Mouse (Mus musculus) adrenal gland, postnatal 36 days (tissue): ENCODE measurements around the gene Csrnp3. TPM values are rescaled to one million over a fixed set of nuclear protein-coding genes. Genes with fewer than 3 reads are reported as not detected.

ENCODE experiments used
- DNase-seq, 2 experiments: peaks; one replicate each; pipeline ENCODE4 v3.0.0; 2021; ENCODE audit warnings: mixed read lengths in 1 of 2
- total RNA-seq, 2 experiments: library from RNA; stranded (reverse); gene quantifications; 2 replicates each; pipeline ENCODE4 v1.2.3; 2021

The Csrnp3 gene
- total RNA-seq, 2 experiments from 2014 or later: 0.33 to 0.69 TPM

DNA sequence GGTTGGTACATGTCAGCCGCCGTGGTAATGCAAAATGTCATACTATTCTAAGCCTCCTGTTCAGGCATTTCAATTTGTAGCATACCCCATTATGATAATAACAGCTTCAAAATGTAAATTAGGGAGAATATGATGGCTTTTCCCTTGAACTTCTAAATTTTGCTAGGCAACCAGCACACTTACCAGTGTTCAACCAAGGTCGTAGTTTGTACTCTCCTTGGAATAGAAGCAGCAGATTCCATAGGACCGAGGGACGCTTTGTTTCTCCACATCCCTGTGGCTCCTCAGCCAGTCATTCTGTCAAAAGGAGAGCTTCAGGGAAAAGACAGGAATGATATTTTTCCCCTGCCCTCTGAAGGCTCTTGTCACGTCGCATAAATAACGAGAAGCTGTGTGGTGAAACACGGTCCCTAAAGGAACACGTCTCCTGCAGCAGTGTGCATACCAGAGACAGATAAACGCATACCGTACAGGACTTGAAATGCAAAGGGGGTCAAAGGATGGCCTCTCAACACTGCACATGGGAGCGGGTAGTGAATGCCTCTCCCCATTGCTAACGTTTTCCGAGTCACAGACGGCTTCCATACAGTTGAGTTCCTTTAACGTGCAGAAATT lies 108.3 kb downstream of the Csrnp3 start:
- no peak for DNase-seq

DNA sequence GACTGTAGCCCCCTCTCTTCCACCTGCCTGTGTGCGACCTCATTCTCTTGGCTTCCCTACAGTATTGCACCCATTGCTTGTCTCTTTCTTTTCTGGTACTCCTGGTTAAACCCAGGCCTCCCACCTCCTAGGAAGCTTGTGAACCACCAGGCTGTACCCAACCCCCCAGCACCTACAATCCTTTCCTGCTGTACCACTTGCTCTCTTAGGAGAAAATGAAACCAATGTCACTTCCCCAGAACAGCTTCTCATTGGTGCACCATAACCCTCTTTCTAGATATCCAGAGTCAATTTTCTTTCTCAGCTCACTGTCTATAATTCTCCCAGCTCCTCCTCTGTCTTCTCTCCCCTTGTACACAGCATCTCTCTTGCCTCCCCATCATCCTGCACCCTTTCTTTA lies 110.2 kb downstream of the Csrnp3 start:
- no peak for DNase-seq

DNA sequence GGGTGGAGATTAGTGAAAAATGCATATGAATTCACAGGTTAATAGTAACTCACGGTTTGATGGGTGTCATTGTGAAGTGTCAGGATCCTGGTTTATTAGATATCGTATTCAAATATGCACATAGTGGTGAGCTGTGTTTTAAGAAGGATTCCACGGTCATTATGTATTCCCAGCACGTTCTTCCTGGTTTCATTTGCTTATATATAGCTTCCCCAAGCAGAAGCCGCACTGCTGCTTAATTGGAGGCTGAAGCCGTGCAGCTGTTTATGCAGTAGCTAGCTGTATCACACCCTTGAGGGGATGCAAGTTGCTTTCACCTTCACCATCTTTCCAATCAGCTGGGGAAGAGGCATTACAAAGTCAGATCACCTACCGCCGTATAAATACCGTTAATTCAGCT lies 111.2 kb downstream of the Csrnp3 start:
- DNase-seq: no peak

DNA sequence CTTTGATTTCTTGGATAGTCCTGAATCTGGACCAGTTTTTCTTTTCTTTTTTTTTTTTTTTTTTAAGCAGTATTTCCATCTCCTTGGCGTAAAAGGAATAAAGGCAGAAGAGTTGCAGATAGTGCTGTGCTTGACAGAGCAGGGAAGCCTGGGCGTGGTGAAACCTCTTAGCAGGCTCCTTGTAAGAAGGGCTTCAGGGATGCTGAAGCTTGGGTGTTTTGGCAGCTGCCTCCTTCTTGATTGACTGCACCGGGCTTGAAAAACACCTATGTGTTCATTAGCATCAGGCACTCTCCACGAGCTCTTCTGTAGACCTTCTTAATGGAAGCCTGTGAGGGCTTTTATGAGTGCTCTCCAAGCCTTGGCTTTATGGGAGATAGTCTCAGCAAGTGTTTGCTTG lies 117.9 kb downstream of the Csrnp3 start:
- DNase-seq: no peak

DNA sequence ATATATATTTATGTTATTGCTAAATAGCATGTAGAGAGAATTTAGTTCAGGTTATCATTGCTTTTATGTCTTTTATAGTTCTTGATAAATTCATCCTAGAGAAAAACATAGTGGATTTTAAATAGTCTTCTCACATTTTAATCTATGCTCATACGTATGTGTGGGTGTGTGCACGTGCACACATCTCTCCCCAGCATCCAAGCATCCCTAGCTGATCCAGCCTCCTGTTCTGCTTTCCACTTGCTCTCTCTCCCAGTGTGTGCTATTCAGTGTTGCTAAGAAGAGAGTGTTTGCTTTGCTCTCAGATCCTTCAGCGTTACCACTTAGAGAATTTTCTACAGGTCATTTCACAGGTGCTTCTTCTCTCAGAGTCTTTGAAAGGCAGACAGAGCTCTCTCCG lies 123.2 kb downstream of the Csrnp3 start:
- DNase-seq: no peak

DNA sequence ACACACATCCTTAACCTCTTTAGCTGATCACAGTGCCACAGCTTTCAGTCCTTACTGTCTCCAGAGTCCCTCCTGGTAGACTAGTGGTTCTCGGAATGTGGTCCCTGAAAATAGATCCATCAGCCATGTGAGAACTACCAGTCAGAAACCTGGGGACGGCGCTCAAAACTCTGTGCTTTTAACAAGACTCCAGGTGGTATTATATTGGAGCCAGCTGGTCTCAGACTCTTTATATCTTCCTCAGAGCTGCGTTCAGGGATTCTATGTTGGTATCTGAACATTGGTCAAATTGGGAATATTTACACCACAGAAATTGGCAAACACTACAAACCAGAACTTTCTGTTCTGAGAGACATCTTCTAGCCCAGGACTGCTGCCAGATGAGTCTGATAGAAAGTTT lies 128.3 kb downstream of the Csrnp3 start:
- no peak for DNase-seq

DNA sequence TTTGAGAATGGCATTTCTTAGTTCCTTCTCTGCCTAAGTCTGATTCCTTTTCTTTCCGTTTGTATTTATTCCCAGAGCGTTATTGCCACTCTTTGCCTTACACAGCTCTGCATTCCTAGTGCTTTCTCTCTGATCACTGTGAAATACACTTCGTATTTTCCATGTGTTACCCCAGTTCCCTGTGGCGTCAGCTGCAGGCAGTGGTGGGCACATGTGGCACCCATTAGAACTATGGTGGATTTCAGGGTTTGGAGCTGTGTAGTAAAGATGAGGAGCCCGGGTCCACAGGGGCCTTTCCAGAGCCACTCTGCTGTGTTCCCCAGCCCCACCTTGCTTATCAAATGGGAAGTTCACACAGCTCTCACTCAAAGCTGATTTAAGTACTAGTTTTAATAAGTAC lies 129.8 kb downstream of the Csrnp3 start:
- no peak for DNase-seq

DNA sequence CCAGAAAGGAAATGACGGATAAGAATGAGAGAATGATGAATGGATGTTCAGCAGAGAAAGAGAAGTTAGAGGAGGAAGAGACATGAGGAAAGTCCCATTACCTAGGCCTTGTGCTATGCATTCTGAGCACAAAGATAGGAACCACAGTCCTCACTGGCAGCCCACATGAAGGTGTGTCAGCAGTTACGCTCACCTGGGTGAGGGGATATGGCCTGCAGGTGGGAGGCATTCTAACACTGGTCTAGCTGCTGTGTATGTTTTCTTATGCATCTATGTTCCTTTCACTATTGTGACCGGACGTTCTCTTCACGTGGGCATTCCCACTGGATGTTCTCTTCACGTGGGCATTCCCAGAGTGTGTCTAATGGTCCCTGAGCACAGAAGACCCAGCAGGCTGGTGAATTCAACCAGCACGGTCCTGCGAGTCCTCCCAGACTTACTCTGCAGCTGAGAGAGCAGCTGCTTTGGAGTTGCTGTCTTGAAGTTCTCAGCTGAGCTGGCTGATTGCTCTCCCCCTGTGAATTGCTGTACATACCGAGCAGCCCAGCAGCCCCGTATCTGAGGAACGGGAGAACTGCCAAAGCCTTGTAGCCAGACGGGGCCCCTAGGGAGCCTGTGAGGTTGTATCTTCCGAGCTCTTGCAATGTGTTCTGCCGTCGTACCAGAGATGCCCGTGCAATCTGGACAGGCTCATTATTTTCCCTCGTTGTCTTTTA lies 133.9 kb downstream of the Csrnp3 start:
- DNase-seq: no peak

DNA sequence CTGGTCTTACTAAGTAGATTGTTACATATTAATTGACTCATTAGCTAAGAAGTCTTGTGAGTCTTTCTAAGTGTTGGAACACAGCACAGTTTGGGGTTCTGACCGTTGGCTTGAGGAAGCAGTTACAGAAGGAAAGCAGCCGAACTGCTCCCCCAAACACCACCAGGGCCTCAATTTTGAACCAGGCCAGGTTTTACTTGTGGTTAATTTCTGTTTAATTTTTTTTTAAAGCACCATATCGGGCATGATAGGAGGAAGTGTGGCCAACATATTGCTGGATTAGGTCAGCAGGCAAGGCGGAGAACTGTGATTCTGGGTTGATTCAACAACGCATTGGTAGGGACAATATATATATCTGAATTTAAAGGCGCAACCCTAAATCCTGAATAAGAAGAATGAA lies 135.9 kb downstream of the Csrnp3 start:
- DNase-seq: no peak

DNA sequence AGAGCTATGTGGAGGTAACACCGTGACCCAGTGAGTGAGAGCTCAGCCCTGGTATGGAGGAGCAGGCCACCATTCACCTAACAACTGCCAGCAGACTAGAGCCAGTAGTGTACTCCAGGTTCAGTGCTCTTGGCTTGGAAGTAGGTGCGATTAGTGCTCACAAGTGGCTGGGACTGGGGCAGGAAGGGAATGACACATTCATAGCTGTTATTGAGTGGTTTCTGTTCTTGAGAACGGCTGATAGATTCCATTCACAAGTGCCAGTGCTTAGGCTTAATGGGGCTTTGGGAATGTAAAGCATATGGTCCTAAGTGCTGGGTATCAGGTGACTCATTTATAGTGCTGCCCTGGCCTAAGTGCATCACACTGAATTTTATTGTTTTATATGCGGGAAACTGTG lies 136.4 kb downstream of the Csrnp3 start:
- DNase-seq: no peak

DNA sequence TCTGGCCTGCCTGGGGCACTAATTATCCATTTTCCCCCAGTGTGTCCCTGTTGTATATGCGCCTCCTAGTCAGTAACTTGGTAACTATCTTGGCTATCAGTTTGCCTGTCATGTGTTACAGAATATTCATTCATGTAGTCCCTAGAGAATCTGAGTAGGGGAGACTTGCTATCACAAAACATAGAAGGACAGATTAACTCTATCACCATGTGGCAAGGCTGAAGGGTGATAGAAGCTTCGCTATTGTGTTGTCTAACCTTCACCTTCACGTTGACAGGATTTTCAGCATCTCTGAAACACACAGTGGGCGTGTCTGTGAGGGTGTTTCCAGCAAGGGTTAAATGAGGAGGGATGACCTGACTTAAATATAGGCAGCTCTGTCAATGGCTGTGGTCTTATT lies 140.1 kb downstream of the Csrnp3 start:
- no peak for DNase-seq

DNA sequence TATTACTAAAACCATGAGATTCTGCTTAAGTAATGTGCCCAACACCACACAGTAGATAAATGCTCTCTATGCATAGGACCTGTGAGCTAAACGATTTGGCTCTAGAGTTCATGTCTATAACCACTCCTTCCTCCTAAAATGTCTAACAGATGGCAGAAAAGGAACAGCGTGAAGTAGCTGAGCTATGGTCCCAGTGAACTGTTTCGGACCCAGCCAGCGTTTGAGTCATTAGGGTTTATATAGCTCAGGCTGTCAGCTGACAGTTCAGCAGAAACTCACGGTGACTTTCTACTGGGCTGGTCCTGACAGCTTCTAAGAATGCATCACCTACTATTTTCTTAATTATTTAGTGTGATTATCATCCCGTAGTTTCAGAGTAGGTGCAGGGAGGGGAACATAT lies 141.5 kb downstream of the Csrnp3 start:
- no peak for DNase-seq

DNA sequence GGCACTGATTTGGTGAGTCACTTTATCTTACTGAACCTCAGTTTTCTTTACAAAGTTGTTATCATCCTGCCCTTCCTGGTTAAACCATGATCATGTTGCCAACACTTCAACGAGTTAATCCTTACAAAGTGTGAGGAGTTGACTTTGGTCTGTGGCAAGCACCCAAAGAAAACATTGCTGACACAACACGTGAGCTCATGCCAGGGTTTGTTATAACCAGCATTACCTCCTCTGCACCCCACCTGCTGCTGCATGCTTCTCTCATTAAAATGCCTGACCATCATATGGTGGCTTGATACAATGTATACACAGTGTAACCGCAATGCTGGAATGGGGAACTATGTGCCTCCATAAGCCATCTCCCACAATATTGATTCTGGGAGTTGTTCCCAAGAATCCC lies 142.0 kb downstream of the Csrnp3 start:
- DNase-seq: no peak

DNA sequence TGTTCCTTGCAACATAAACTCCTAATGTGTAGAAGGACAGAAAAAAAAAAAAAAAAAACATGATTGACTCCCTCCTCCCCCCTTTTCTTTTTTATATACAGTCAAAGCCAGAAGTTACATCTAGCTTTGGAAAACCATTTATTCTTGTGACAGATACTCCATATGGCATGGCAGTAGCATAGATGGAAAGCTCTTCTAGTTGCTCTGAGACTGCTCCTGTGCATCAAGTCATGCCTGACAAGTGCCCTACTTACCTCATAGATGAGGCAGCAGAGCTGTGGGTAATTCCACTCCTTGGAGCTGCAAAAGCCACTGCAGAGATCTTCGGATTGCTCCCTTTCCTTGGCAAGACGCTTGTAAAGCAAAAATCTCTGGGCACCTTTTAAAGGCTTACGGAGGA lies 143.2 kb downstream of the Csrnp3 start:
- DNase-seq: no peak

DNA sequence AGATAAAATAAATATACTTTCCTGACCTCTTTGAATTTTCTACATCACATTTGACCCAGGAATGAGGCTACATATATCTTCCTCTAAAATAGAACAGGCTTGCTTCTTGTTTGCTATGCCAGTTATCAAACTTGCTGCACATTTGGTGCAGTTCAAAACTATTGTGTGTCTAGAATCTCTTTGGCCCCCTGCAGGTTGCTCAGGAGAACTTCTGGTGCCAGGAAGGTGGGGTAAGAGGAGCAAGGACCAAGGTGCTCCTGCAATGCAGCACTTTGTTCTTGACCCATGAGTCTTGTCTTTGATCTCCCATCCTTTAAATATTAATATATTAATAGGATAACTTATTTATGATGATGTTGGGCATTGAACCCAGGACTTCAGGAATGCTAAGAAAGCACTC lies 144.5 kb downstream of the Csrnp3 start:
- DNase-seq: no peak

DNA sequence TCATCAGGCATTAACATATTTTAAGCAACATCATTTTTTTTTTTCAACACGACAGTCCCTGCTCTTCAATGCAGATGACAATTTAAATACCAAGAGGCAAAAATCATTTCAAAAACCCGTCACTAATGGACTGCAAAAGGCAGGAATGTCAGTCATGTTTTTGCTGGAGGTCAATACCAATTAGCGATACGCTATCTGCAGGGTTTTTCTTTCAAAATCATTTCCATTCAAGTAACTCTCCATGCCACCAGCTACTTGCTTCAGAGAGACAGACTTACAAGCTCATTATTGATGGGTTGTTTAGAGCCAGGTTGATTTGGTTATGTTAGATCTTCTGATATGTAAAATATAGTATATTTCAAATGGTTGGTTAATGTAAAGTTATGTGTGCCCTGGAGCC lies 145.2 kb downstream of the Csrnp3 start:
- no peak for DNase-seq

DNA sequence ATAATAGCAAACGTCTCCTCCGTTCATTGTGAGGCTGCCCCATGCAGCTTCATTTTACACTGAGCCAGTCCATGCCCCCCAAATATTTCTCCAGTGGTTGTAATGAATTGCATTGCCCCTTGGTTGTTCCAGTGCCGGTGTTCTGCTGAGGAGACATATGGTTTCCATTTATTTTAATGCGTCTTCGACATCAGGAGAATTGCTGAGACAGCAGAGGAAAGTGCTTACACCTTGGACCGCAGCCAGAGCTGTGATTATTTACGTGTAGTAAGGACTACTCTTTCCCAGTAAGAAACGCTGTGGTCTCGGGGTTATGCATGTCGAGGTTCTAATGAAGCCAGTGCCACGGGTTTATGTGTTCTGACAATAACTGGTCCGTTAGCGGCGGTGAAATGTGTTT lies 147.8 kb downstream of the Csrnp3 start:
- no peak for DNase-seq

DNA sequence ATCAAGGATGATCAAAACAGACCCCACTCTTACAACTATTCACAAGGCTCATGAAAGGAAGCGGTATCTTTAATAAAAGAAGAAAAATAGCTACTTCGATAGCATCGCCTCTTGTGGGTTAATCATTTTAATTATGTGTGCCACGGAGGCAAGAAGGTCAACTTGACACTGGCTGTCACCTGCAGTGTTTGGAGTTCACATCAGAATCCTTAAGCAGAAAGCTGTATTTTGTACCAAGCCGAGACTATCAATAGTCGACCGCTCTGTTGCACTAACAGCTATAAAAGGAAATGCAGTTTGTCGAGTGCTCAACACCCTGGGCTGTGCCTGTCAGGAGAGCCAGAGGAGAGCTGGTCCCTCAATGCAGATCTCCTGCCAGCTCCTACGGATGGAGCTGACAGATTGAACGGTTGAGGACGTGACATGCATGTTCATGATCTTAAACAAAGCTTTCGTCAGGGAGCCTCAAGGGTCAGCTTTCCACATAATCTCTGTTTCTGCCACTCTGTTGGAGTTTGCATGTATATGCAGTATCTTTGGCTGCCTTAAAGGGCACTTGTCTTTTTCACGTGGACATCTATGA lies 149.4 kb downstream of the Csrnp3 start:
- no peak for DNase-seq

DNA sequence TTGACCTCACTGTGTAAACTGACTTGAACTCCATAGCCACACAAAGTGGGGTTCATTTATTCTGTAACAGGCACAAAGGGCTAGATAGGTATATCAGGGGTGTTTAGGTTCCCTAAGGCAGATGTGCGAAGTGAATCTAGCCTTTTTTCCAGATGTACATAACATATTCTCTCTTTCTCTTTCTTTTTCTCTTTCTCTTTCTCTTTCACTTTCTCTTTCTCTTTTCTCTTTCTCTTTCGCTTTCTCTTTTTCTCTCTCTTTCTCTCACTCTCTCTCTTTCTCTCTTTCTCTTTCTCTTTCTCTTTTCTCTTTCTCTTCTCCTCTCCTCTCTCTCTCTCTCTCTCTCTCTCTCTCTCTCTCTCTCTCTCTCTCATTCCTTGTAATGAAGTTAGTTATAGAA lies 153.2 kb downstream of the Csrnp3 start:
- no peak for DNase-seq

DNA sequence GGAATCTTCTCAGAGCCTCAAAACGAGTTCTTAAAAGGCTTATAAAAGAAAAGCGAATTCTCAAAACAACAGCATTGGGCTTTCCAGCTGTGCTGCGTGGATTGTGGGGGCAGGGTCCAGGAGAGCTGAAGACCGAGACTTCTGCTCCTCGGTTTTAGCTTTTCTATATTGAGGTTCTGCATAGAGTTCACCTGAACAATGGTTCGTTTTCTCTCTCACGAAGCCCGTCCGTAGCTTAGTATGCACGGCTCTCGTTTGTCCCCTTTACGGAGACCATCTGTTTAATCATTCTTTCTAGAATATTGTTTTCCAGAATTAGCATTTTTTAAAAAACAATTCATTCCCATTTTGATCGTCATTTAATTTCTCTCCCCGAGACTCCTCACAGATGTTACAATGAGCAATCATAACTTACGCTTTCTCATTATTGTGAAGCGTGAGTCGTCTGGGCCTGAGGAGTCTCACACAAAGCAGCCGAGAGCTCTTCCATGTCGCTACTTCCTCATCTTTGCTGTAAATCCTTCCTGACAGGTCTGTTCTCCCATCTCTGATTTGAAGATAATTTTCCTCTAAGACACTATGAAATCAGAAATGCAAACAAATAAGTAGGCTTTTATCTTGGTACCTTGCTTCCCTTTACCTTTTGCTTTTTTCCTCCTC lies 163.6 kb downstream of the Csrnp3 start:
- no peak for DNase-seq

DNA sequence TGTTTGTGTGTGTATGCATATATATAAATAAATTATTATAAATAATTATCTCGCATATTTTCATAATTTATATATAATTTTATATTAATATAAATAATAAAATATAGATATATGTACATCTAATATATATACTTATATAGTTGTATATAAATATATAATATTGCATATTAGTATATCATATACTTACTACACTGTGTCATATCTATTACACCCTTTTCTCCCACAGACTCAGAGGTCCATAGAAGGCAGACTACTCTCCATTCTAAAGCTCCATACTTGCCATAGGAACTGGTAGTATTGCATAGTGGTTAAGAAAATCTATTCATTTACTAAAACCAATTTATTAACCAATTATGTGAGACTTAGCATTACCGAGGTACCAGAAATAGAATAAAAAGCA lies 164.1 kb downstream of the Csrnp3 start:
- DNase-seq: no peak

DNA sequence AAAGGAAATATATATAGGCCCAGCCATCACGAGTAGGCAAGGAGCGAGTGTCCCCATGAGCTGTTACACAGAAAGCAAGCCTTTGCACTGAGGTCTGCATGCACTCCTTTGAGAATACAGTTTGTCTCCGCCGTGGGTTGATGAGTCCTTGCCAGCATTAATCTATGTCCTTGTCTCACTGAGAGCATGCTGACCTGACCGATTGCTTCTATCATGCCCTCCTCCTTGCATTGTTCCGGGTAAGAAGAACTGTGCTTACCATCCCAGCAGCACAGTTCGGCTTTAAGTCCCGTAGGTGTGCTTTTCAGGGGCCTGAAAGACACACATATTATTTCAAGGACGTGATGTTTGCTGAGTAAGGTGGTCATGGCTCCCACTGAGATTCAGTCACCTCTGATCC lies 173.1 kb downstream of the Csrnp3 start:
- no peak for DNase-seq

DNA sequence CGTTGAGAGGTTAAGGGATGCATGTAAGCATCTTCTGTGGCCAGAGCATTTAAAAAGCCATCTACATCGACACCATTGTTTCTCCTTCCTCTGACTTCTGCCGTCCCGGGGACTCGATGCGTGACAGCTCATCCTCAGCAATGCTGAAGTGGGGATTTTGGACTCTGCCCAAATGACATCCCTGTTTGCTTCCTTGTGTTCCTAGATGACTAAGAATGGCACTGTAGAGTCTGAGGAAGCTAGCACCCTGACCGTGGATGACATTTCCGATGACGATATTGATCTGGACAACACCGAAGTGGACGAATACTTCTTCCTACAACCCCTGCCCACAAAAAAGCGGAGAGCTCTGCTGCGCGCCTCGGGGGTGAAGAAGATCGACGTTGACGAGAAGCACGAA lies 173.7 kb downstream of the Csrnp3 start:
- DNase-seq: no peak

DNA sequence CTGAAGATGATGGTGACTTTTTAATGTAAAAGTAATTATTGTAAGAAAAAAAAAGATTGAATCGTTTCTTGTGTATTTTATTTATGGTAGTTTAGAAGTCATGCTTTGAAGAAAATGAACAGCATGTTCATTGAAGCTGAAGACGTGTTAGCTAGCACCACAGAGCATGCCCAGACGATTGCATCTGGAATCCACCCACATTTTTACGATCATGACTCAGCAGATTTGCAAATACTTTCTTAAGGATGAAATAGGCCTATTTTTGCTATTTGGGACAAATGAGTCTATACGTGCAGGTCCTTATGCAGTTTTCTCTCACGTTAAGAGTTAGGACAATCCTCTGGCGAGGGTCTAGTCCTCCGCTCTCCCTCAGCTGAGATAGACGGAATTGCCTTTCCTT lies 177.9 kb downstream of the Csrnp3 start:
- no peak for DNase-seq
